Mouse (Mus musculus): ENCODE measurements at regions not wholly inside any gene's neighbourhood (a gene's known extent, or its start where the extent isn't known, plus 50 kb on each side); places are given as distances from the start of the nearest gene placed in this dataset.

- ATAC-seq (replicated peaks; ENCODE audit: low FRiP score, low TSS enrichment, poor library complexity, severe bottlenecking), result no peak
Observed at GRCm38 (mm10) chr6:117583121-117583520, 257.9 kb upstream of the Zfp637 start.

GRCm38 (mm10) chr6:117584563-117584962 lies 256.4 kb upstream of the Zfp637 start:
- no peak for ATAC-seq (replicated peaks; ENCODE audit: low FRiP score, low TSS enrichment, poor library complexity, severe bottlenecking)

- no peak for ATAC-seq (replicated peaks; ENCODE audit: low FRiP score, low TSS enrichment, poor library complexity, severe bottlenecking)
Observed at GRCm38 (mm10) chr6:117596166-117596840, 244.7 kb upstream of the Zfp637 start.

GRCm38 (mm10) chr6:117604834-117605233 lies 236.1 kb upstream of the Zfp637 start:
- no peak for ATAC-seq (replicated peaks; ENCODE audit: low FRiP score, low TSS enrichment, poor library complexity, severe bottlenecking)

- no peak for ATAC-seq (replicated peaks; ENCODE audit: low FRiP score, low TSS enrichment, poor library complexity, severe bottlenecking)
Observed at GRCm38 (mm10) chr6:117605685-117606084, 235.3 kb upstream of the Zfp637 start.

- ATAC-seq (replicated peaks; ENCODE audit: low FRiP score, low TSS enrichment, poor library complexity, severe bottlenecking), result no peak
Observed at GRCm38 (mm10) chr6:117606211-117606610, 234.8 kb upstream of the Zfp637 start.

- no peak for ATAC-seq (replicated peaks; ENCODE audit: low FRiP score, low TSS enrichment, poor library complexity, severe bottlenecking)
Observed at GRCm38 (mm10) chr6:117607023-117607422, 234.0 kb upstream of the Zfp637 start.

GRCm38 (mm10) chr6:117609476-117610404 lies 231.2 kb upstream of the Zfp637 start:
- ATAC-seq (replicated peaks; ENCODE audit: low FRiP score, low TSS enrichment, poor library complexity, severe bottlenecking), result no peak

GRCm38 (mm10) chr6:117611281-117611680 lies 229.7 kb upstream of the Zfp637 start:
- ATAC-seq (replicated peaks; ENCODE audit: low FRiP score, low TSS enrichment, poor library complexity, severe bottlenecking), result no peak

- no peak for ATAC-seq (replicated peaks; ENCODE audit: low FRiP score, low TSS enrichment, poor library complexity, severe bottlenecking)
Observed at GRCm38 (mm10) chr6:117611965-117612364, 229.0 kb upstream of the Zfp637 start.

GRCm38 (mm10) chr6:117612421-117612820 lies 228.6 kb upstream of the Zfp637 start:
- ATAC-seq (replicated peaks; ENCODE audit: low FRiP score, low TSS enrichment, poor library complexity, severe bottlenecking), result no peak

- ATAC-seq (replicated peaks; ENCODE audit: low FRiP score, low TSS enrichment, poor library complexity, severe bottlenecking), result no peak
Observed at GRCm38 (mm10) chr6:117613656-117614350, 227.2 kb upstream of the Zfp637 start.

GRCm38 (mm10) chr6:117614386-117614785 lies 226.6 kb upstream of the Zfp637 start:
- no peak for ATAC-seq (replicated peaks; ENCODE audit: low FRiP score, low TSS enrichment, poor library complexity, severe bottlenecking)

GRCm38 (mm10) chr6:117617168-117617567 lies 223.8 kb upstream of the Zfp637 start:
- ATAC-seq (replicated peaks; ENCODE audit: low FRiP score, low TSS enrichment, poor library complexity, severe bottlenecking), result no peak

- no peak for ATAC-seq (replicated peaks; ENCODE audit: low FRiP score, low TSS enrichment, poor library complexity, severe bottlenecking)
Observed at GRCm38 (mm10) chr6:117617951-117618350, 223.0 kb upstream of the Zfp637 start.

- ATAC-seq (replicated peaks; ENCODE audit: low FRiP score, low TSS enrichment, poor library complexity, severe bottlenecking), result no peak
Observed at GRCm38 (mm10) chr6:117619606-117620005, 221.4 kb upstream of the Zfp637 start.

- no peak for ATAC-seq (replicated peaks; ENCODE audit: low FRiP score, low TSS enrichment, poor library complexity, severe bottlenecking)
Observed at GRCm38 (mm10) chr6:117622446-117622845, 218.5 kb upstream of the Zfp637 start.

GRCm38 (mm10) chr6:117622946-117623345 lies 218.0 kb upstream of the Zfp637 start:
- no peak for ATAC-seq (replicated peaks; ENCODE audit: low FRiP score, low TSS enrichment, poor library complexity, severe bottlenecking)

- no peak for ATAC-seq (replicated peaks; ENCODE audit: low FRiP score, low TSS enrichment, poor library complexity, severe bottlenecking)
Observed at GRCm38 (mm10) chr6:117625716-117626115, 215.3 kb upstream of the Zfp637 start.

- ATAC-seq (replicated peaks; ENCODE audit: low FRiP score, low TSS enrichment, poor library complexity, severe bottlenecking), result no peak
Observed at GRCm38 (mm10) chr6:117627461-117627860, 213.5 kb upstream of the Zfp637 start.
